Mouse (Mus musculus) ES-E14 (cell line): ENCODE results near the gene Adar.

Experiments
- CHD2 ChIP-seq: IDR thresholded peaks from 2 replicates; pipeline ENCODE4 v1.6.1; 2014; ENCODE audit warnings: mild to moderate bottlenecking, low read depth, low read length, inconsistent platforms
- HCFC1 ChIP-seq: IDR thresholded peaks from 2 replicates; pipeline ENCODE4 v1.6.1; 2012; ENCODE audit warnings: low read length, inconsistent platforms, borderline replicate concordance; ENCODE audit not compliant: insufficient read depth
- MAFK ChIP-seq: IDR thresholded peaks from 2 replicates; pipeline ENCODE4 v1.6.1; 2014; ENCODE audit warnings: mild to moderate bottlenecking, low read depth, low read length, inconsistent platforms; ENCODE audit not compliant: insufficient read depth

DNA sequence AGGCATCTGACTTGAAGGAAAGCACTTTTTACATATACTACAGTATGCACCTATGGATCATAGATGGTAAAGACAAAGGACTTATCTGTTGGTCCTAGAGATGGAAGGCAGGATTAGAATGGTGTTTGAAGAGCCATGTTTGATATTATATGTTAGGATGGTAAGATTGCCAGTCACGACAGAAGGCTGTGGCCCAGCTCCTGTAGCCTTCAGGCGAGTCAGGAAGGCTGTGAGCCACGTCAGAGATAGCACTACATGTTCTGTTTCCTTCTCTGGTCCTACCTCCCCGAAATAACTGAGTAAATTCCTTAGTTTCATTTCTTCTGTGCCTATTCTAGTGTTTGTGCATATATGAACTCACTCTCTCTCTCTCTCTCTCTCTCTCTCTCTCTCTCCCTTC lies 17.3 kb downstream of the Adar start:
- no peak for TF ChIP-seq MAFK
- TF ChIP-seq CHD2: no peak
- TF ChIP-seq HCFC1: no peak
